Mouse (Mus musculus) hindbrain, embryonic 16.5 days (tissue): ENCODE results near the gene Lipa. TPM values are rescaled to one million over a fixed set of nuclear protein-coding genes. Genes with fewer than 3 reads are reported as not detected.

Experiments
- ATAC-seq: fragments of 200-750 bp; cut with Nextera tagmentation; 2 replicates; pipeline ENCODE4 v1.8.0; 2017; ENCODE audit warnings: moderate TSS enrichment, moderate library complexity
- H3K27ac ChIP-seq: fragments of 300-500 bp; sonication (generic); 2 replicates; pipeline ENCODE4 v1.5.1; 2014; ENCODE audit warnings: low read depth, mild to moderate bottlenecking, control low read depth, low read length, moderate library complexity
- H3K27me3 ChIP-seq: fragments of 300-500 bp; sonication (generic); replicated peaks from 2 replicates; pipeline ENCODE4 v1.6.1; 2014; ENCODE audit warnings: low read length; ENCODE audit not compliant: control insufficient read depth, insufficient read depth
- H3K36me3 ChIP-seq: fragments of 300-500 bp; sonication (generic); 2 replicates; pipeline ENCODE4 v1.6.1; 2014; ENCODE audit warnings: mild to moderate bottlenecking, low read length, moderate library complexity, mixed read lengths; ENCODE audit not compliant: control insufficient read depth, insufficient read depth
- H3K4me1 ChIP-seq: fragments of 300-500 bp; sonication (generic); 2 replicates; pipeline ENCODE4 v1.6.1; 2014; ENCODE audit warnings: low read depth, low read length; ENCODE audit not compliant: control insufficient read depth, insufficient read depth
- H3K4me2 ChIP-seq: fragments of 300-500 bp; sonication (generic); 2 replicates; pipeline ENCODE4 v1.6.1; 2014; ENCODE audit warnings: mild to moderate bottlenecking, low read length, control low read depth, moderate library complexity
- H3K4me3 ChIP-seq: fragments of 300-500 bp; sonication (generic); 2 replicates; pipeline ENCODE4 v1.5.1; 2014; ENCODE audit warnings: mild to moderate bottlenecking, low read length, control low read depth, moderate library complexity
- H3K9ac ChIP-seq: fragments of 300-500 bp; sonication (generic); 2 replicates; pipeline ENCODE4 v1.6.1; 2014; ENCODE audit warnings: low read depth, mild to moderate bottlenecking, control low read depth, low read length, moderate library complexity
- H3K9me3 ChIP-seq: fragments of 300-500 bp; sonication (generic); 2 replicates; pipeline ENCODE4 v1.6.1; 2014; ENCODE audit warnings: mild to moderate bottlenecking, low read length, moderate library complexity; ENCODE audit not compliant: control insufficient read depth
- WGBS: fragments of 180-500 bp; shearing (Covaris S2); extraction: QIAGEN DNeasy Blood & Tissue Kit; methylation state at CpG from one replicate; pipeline ENCODE4 v1.1.7; 2014; 5-methylcytosine and 5-hydroxymethylcytosine counted together
- polyA plus RNA-seq: library from polyadenylated mRNA; unstranded; fragments of >200 nt; fragmentation: Nextera tagmentation; extraction: Ambion mirVana; gene quantifications from 2 replicates; pipeline ENCODE4 v1.2.1, GENCODE M21; 2015

The Lipa gene
- polyA plus RNA-seq, 1 experiment from 2014 or later = 24.6 TPM

DNA sequence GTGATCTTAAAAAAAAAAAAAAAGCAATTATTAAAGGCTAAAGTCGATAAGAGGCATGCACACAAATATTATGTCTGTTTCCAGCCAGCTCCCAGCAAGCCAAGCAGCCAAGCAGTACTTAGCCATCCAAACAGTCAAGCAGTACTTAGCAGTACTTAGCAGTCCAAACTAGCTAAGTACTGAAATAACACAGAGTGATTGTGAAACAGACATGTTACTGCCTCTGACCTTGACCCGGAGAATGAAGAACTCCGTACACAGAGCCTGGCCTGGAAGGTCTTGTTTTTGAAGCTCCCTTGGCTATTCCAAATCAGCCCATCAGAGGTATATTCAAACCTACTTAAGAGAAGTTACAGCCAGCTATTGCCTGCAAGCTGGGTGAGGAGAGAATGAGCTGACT, 10.1 kb downstream of the Lipa start:
- no peak overlapping the region for H3K27ac ChIP-seq
- H3K36me3 ChIP-seq = peaks cover 2% of the 10 kb centered on the region; the same call in 1 of the 2 replicates
- H3K4me1 ChIP-seq = no peaks in the 10 kb centered on the region
- H3K27me3 ChIP-seq = no peaks in the 10 kb centered on the region
- no peak overlapping the region for H3K4me3 ChIP-seq
- no peak overlapping the region for H3K4me2 ChIP-seq
- H3K9me3 ChIP-seq = no peaks in the 10 kb centered on the region
- 96% methylated on average over 3 of the region's 3 CpGs for WGBS
- H3K9ac ChIP-seq = no peak overlapping the region
- no peak for ATAC-seq

DNA sequence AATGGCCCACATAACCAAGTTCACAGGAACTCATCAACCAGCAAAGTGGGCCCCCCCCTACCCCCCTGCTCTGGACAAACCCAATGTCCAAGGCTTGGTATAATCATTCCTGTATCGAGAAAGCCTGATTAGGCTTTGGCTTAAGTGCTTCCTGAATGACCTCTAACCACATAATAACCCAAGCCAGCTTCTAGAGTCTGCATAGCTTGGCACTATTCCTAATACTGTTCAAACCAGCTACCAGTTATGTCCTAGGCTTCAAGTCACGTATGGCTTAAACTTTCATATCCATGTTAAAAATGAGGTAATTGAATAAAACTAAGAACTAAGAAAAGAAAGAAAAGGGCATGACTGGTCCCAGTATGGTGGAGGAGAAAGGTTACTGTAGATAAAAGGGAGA, 10.9 kb downstream of the Lipa start:
- no peak for ATAC-seq
- H3K4me3 ChIP-seq = no peak overlapping the region
- WGBS = 88% methylated on average over 2 of the region's 2 CpGs
- no peaks in the 10 kb centered on the region for H3K9me3 ChIP-seq
- no peaks in the 10 kb centered on the region for H3K27me3 ChIP-seq
- H3K9ac ChIP-seq = no peak overlapping the region
- peaks cover 2% of the 10 kb centered on the region; the same call in 1 of the 2 replicates for H3K36me3 ChIP-seq
- H3K27ac ChIP-seq = no peak overlapping the region
- no peak overlapping the region for H3K4me2 ChIP-seq
- H3K4me1 ChIP-seq = no peaks in the 10 kb centered on the region

DNA sequence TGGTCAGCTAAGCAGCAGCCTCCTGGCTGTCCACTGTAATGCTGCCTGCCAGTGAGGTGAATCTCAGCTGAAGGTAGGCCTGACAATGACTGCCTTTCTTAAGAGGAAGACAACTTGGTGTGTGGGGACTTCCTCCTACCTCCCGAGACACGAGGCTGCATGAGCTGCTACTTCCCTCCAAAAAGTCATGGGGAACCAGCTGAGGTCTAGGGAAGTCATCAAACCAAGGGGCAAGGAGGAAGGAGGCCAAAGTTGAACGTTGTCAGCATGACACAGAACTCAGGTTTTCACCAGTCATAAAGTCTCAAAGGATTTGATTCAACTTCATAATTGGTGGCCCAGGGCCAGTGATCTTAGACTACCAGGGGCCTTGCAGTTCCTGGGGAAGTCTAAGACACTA, 11.6 kb downstream of the Lipa start:
- Histone ChIP-seq H3K9ac (no peak overlapping the region), H3K36me3 (peaks cover 2% of the 10 kb centered on the region; the same call in 1 of the 2 replicates), H3K4me2 (no peak overlapping the region), H3K4me3 (no peak overlapping the region), H3K27ac (no peak overlapping the region), H3K9me3 (no peaks in the 10 kb centered on the region), H3K27me3 (no peaks in the 10 kb centered on the region), H3K4me1 (no peaks in the 10 kb centered on the region)
- ATAC-seq = no peak
- 82% methylated on average over 3 of the region's 3 CpGs for WGBS

DNA sequence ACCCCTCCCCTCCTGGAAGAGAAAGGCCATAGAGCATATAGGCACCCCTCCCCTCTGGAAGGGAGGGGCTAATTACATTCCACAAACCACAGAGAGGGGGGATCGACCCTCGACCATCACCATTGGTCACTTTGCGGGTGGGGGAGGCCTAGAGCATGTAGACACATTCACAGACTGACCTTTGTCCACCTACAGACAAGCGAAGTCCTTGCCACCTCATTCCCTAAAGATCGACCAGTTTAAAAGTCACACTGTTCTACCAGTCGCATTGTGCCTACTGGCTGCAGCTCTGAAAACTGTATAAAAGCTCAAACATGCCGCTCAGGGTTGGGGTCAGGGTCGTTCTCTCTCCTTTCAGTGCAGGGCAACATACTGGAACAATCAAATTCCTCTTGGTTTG, 15.7 kb downstream of the Lipa start:
- no peak for ATAC-seq
- Histone ChIP-seq H3K27me3 (no peaks in the 10 kb centered on the region), H3K9ac (no peak overlapping the region), H3K4me1 (no peaks in the 10 kb centered on the region), H3K4me3 (no peak overlapping the region), H3K9me3 (no peaks in the 10 kb centered on the region), H3K36me3 (peaks cover 5% of the 10 kb centered on the region), H3K27ac (no peak overlapping the region), H3K4me2 (no peak overlapping the region)
- 65% methylated on average over 7 of the region's 8 CpGs for WGBS

DNA sequence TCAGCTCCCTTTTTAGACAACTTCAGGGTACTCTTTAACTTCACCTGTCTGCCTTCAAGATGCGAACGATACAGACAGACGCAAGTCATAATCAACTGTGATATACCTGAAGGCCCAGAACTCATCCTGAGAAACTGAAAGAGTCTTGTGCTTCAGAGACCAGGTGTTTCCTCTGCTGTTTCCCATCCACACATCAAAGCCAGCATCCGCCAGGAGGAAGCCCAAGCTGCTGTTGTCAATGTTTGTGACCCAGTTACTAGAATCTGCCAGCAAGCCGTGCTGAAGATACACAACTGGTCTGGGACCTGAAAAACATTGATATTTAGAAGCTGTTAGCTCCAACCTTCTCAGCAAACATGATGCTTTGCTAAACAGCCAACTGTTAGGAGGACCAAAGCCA, 16.6 kb downstream of the Lipa start:
- Histone ChIP-seq H3K4me3 (no peak overlapping the region), H3K4me2 (no peak overlapping the region), H3K9ac (no peak overlapping the region), H3K4me1 (no peaks in the 10 kb centered on the region), H3K27ac (no peak overlapping the region), H3K36me3 (peaks cover 9% of the 10 kb centered on the region), H3K27me3 (no peaks in the 10 kb centered on the region), H3K9me3 (no peaks in the 10 kb centered on the region)
- 88% methylated on average over 5 of the region's 5 CpGs for WGBS
- no peak for ATAC-seq

DNA sequence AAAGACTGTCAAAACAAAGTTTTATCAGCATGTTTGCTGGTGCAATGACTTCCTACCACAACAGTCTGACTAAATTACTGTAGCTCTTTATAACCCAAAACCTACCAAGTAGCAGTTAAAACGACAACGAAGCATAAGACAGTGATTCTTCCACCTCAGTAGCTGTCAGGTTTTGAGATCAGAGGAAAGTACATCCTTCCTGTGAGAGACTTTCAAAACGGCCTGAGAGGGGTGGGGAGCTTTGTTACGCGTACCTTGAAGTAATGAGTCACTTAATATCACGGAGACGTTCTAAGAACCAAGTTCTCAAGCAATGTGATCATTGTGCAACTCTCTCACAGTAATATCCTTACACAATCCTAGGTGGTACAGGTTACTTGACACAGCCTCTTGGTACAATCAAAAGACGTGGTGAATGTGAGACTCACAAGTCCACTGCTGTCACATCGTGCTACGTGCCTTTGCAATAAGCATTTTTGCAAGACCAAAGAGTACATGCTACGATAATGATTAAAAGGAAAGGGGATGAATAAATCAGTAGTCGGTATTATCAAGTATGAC, 22.0 kb downstream of the Lipa start:
- peaks cover 12% of the 10 kb centered on the region for H3K36me3 ChIP-seq
- H3K9ac ChIP-seq = no peak overlapping the region
- 93% methylated on average over 12 of the region's 12 CpGs for WGBS
- H3K27ac ChIP-seq = no peak overlapping the region
- no peak overlapping the region for H3K4me3 ChIP-seq
- no peaks in the 10 kb centered on the region for H3K9me3 ChIP-seq
- no peaks in the 10 kb centered on the region for H3K27me3 ChIP-seq
- H3K4me2 ChIP-seq = no peak overlapping the region
- ATAC-seq = no peak
- H3K4me1 ChIP-seq = no peaks in the 10 kb centered on the region

DNA sequence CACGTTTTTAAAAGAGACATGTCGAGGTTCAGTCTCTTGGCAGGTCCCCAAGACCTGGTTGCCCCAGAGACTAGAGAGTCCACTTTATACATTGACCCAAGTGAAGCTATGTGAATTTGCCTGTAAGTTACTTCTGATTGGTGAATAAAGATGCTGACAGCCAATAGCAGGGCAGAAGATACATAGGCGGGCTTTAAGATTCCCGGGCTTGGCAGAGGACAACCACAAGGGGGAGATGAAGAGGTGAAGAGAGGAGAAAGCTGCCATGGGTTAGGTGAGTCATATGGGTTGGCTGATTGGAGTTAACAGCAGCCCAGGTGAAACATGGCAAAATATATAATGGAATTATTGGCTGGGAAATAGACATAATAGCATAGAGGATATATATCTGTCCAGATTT, 26.5 kb downstream of the Lipa start:
- H3K27ac ChIP-seq = no peak overlapping the region
- H3K9ac ChIP-seq = no peak overlapping the region
- H3K27me3 ChIP-seq = no peaks in the 10 kb centered on the region
- no peak overlapping the region for H3K4me3 ChIP-seq
- no peaks in the 10 kb centered on the region for H3K4me1 ChIP-seq
- no peak overlapping the region for H3K4me2 ChIP-seq
- no peaks in the 10 kb centered on the region for H3K9me3 ChIP-seq
- ATAC-seq = no peak
- peaks cover 9% of the 10 kb centered on the region; the same call in 1 of the 2 replicates for H3K36me3 ChIP-seq
- 49% methylated on average over 4 of the region's 4 CpGs for WGBS

DNA sequence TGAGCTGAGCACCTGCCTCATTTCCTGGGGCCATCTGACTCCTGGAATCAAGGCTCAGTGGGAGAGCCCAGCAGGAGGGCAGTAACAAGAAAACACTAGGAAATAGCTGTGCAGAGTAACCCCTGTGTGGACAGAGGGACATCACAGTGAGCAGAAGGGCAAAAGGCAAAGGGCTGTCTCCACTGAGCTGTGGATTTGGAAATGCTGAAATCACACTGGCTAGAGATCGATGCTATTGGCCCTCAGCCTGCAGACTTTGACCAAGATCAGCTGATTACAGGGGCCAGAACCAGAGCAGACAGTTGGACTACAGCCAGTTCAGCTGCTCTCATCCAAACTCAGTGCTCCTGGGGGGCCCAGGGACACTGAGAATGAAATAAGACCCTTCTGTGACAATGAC, 30.9 kb downstream of the Lipa start:
- no peak overlapping the region for H3K4me2 ChIP-seq
- no peaks in the 10 kb centered on the region for H3K9me3 ChIP-seq
- ATAC-seq = no peak

DNA sequence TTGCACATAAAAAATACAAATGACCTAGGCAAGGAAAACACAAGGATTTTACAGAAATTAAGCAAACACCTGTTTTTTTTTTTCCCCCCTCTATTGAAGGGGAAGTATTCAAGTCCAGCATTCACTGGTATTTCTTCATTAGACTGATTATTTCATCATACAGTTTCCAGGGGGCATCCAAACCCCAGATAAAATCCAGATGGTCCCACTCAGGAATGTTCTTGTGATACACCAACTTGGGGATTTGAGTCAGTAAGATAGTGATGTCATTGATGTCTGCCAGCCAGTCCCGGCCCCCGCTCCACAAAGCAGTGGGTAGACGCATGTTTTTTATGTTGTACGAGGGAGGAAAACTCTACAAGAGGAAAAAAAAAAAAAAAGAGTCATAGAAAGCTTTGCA, 33.4 kb downstream of the Lipa start:
- Histone ChIP-seq H3K4me1 (no peaks in the 10 kb centered on the region), H3K4me2 (no peak overlapping the region), H3K9me3 (no peaks in the 10 kb centered on the region), H3K36me3 (peaks cover 7% of the 10 kb centered on the region; the same call in 1 of the 2 replicates), H3K27ac (no peak overlapping the region), H3K4me3 (no peak overlapping the region), H3K27me3 (no peaks in the 10 kb centered on the region), H3K9ac (no peak overlapping the region)
- WGBS = 91% methylated on average over 4 of the region's 4 CpGs
- no peak for ATAC-seq

More for the DNA sequence above, 30.9 kb downstream of the Lipa start:
- Histone ChIP-seq H3K27ac (no peak overlapping the region), H3K9ac (no peak overlapping the region), H3K4me1 (no peaks in the 10 kb centered on the region), H3K27me3 (no peaks in the 10 kb centered on the region), H3K36me3 (peaks cover 12% of the 10 kb centered on the region; the same call in 1 of the 2 replicates), H3K4me3 (no peak overlapping the region)
- 68% methylated on average over 1 of the region's 1 CpGs for WGBS

DNA sequence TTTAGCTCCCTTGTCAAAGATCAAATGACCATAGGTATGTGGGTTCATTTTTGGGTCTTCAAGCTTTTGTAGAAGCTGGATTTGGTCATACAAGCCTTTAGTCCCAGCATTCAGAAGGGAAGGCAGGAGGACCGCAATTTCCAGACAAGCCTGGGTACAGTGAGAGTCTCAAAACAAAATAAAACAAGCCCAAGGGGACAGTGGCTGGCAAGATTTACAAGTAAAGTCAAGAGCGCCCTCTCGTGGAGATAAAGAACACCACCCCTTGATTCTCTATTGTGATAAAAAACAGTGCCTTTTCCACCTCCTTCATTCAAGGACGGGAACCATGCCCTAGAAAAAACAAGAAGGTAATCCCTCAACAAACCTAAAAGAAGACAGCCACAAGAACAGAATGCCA, 43.7 kb downstream of the Lipa start:
- H3K4me1 ChIP-seq = no peaks in the 10 kb centered on the region
- no peak overlapping the region for H3K9ac ChIP-seq
- no peaks in the 10 kb centered on the region; the same call in 1 of the 2 replicates for H3K27me3 ChIP-seq
- no peak overlapping the region for H3K27ac ChIP-seq
- WGBS = 12% methylated on average over 4 of the region's 4 CpGs
- ATAC-seq = no peak
- H3K36me3 ChIP-seq = no peaks in the 10 kb centered on the region
- no peaks in the 10 kb centered on the region for H3K9me3 ChIP-seq
- no peak overlapping the region for H3K4me2 ChIP-seq
- H3K4me3 ChIP-seq = no peak overlapping the region
